Mouse (Mus musculus) MN1 (cell line): Measurements from ENCODE around the gene Pibf1.

Source experiments
- DNase-seq: peaks from one replicate; pipeline ENCODE4 v3.0.0-alpha.2; 2016; ENCODE audit warnings: low spot score

The Pibf1 gene

GRCm38 (mm10) chr14:99099267-99099966 is at the start of gene Pibf1, which contains the start of gene Dis3:
Gene Pibf1 (plus strand): TSS chr14:99099424.
Gene Dis3 (minus strand): TSS chr14:99099770.
- peak; percentile 98 for DNase-seq

- DNase-seq, result no peak
Observed at GRCm38 (mm10) chr14:99058959-99059586, 40.2 kb upstream of the Pibf1 start.

- no peak for DNase-seq
Observed at GRCm38 (mm10) chr14:99060616-99061015, 38.6 kb upstream of the Pibf1 start.

DNA sequence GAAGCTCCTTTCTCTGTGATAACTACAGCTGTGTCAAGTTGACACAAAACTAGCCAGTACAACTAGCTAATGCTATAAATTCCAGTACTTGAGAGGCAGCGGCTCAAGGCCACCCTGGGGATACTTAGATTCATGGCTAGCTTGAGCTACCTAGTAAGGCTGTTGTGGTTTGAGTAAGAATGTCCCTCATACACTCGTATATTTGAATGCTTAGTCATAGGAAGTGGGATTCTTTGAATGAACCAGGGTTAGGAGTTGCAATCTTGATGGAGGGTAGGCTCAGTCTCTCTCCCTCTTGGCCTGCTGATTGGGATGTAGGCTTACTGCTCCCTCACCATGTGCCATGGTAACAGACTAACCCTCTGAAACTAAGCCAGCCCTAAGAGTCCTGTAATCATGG is 36.1 kb upstream of the Pibf1 start:
- no peak for DNase-seq

GRCm38 (mm10) chr14:99071146-99071545 is 28.1 kb upstream of the Pibf1 start:
- no peak for DNase-seq

GRCm38 (mm10) chr14:99088947-99089346 is 10.3 kb upstream of the Pibf1 start:
- DNase-seq, result no peak

DNA sequence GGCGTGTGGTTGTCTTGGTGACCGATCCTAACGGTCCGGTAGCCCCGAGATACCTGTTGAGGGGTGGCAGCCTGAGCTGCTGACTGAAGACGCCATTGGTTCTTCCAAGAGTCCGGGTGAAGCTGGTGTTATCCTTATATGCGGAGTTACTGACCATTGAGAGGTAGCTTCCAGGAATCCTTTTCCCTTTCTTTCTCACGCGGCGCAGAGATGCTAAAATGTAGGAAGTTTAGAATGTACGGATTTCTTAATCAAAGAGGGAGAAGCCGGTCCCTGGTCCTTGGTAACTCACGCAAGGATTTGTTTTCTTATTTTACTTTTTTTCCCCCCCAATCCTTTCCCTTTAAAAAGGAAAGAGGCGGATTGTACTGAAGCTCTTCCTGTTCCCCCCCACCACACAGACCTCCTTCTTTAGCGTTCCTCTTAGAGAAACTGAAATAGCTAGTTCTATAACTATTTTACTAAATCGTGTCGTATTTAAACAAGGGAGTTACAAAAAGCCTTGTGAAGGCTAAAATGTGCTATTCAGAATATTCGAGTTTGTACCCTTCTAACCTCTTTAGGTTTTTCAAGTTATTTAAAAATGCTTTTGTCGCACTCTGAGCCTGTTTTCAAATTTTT is 853 bp downstream of the Pibf1 start:
- DNase-seq, result no peak

DNA sequence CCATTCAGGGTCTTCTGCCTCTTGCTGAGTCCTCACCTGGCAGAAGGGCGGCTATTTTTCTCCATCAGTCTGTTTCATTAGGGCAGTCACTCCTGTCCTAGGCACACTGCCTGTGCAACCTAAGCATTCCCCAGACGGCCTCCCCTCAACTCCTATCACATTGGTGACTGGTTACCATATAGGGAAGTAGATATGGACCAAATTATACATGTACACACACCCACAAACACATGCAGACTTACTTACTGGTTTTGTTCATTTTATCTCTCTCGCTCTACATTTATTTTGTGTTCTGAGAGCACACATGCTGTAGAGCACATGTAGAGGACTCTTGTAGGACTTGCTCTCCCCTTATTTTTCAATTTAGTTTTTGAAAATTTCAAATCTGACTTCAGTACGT is 3.8 kb downstream of the Pibf1 start:
- DNase-seq, result no peak

GRCm38 (mm10) chr14:99104542-99105123 is 5.4 kb downstream of the Pibf1 start:
- no peak for DNase-seq

DNA sequence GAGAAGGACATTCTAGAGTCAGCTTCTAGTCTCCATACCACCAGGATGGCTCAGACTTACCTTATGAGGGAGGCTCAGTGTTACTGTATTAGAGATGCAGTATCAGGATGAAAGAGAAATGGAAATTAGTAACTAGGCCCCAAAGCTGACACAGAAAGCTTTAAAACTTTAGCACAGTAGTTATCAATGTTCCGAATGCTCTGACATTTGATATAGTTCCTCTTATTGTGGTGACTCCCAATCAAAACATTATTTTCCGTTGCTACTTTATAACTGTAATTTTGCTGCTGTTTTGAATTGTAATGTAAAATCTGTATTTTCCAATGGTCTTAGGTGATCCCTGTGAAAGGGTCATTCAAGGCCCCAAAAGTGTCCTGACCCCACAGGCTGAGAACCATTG is 7.4 kb downstream of the Pibf1 start:
- DNase-seq, result no peak

GRCm38 (mm10) chr14:99107631-99108187 is 8.5 kb downstream of the Pibf1 start:
- no peak for DNase-seq

DNA sequence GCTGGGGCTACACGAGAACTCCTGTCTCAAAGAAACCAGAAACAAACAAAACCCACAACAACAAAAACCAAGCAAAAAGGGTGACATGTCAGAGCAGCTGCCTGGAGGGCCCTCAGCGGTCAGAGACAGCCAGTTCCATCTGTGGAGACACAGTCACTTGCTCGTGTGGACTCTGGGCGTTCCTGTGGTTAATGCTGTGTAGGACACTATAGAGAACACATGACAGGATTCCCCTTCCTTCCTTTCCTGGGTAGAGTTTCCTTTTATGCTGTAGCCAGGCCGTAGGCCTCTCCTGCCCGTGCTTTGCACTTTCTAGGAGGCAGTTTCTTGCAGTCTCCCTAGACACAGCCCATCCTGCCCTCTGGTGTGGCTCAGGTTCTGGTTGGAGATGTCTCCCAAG is 9.5 kb downstream of the Pibf1 start:
- DNase-seq, result no peak

DNA sequence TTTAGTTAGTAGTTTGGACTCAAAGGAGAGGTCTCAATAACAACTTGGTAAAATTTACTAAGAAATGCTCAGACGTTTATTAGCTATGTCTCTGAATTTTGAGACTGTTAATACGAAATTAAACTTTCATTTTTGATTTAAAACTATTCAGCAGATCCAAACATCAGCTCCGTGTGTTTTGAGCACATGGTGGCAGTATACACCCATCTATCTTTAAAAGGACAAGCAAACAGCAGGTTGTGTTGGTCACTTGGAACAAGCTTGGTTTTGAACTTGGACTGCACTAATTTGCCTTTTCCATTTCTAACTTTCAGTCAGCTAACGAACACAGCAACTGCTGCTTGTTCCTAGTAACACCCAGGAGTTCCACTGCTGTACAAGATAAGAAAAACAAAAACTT is 18.4 kb downstream of the Pibf1 start:
- no peak for DNase-seq

DNA sequence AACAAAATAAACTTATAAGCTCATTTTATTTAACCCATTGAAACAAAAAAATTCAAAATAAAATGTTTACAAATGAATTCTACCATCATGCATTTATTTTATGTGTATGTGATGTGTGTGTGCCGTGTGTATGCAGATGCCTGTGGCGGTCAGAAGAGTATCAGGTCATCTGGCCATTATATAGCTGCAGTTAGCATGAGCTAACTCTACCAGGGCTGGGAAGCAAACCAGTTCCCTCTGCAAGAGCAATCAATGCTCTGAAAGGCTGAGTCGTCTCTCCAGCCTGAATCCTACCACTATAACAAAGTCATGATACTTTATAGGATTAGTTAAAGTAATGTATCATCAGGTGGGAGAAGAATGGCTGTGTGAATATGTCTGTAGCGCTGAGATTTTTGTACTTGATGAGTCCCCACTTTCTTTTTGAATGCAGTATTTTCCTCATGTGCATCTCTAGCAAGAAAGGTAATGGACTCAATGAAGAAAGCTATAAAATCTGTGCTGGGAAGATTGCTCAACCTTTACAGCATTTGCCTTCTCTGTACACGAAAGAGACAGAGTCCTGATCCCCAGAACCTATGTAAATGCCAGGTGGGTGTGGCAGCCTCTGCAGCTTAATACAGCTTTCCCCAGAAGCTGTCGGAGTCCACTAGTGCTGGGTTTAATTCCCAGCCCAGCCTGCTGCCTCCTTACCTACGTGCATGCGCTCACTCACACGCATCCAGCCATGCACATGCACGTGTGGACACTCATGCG is 22.5 kb downstream of the Pibf1 start:
- DNase-seq, result no peak

- no peak for DNase-seq
Observed at GRCm38 (mm10) chr14:99124076-99124475, 24.9 kb downstream of the Pibf1 start.

- no peak for DNase-seq
Observed at GRCm38 (mm10) chr14:99126713-99127112, 27.5 kb downstream of the Pibf1 start.

DNA sequence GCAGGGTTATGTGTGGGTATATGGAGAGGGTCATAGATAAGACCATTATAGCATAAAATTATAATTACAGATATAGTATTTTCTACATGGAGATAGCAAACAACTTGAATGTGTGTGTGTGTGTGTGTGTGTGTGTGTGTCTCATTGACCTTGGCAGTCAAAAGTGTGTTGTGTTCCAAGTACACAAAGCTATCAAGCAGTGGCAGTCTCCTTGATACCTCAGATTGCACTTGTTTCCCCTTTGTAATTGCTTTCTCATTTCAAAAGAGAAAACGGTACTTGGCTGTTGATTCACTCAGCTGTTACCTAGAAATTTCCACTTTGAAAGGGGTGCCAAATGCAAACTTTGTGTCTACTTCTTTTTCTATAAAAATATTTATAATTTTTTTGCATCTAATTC is 28.3 kb downstream of the Pibf1 start:
- no peak for DNase-seq

GRCm38 (mm10) chr14:99129050-99129449 is 29.8 kb downstream of the Pibf1 start:
- DNase-seq, result no peak

DNA sequence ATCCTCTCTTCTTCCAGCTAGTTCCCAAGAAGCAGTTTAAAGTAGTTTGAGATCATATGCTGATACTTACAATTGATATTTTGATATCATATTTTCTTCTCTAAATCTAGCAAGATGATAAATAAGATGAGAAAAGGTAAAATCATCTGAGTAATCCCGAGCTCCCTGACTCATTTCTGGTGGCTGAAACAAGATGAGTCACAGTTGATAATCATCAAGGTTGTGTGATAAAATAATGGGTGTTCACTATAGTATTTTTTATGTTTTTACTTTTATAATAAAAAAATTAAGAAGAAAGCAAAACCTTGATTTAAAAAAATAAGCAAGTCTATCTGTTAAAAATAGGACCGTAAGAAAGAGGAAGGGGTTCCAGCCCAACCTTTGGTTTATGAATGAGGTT is 34.8 kb downstream of the Pibf1 start:
- no peak for DNase-seq

- DNase-seq, result no peak
Observed at GRCm38 (mm10) chr14:99135761-99136160, 36.5 kb downstream of the Pibf1 start.

DNA sequence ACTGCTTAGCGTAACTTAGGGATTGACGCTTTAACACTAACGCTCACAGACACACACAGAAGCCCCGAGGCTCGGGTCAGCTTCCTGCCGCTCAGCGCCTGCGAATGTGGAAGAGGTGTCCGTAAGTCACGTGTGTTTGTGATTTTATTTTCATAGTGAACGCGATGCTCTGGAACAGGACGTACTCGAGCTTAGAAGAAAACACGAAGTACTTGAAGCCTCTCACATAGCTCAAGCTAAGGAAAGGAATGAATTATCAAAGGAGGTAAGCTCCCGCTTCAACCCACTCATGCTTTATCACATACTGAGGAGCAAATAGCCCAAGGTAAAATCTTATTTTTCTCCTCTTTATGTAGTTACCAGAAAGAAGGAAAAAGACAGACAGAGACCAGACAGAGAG is 37.1 kb downstream of the Pibf1 start:
- no peak for DNase-seq

DNA sequence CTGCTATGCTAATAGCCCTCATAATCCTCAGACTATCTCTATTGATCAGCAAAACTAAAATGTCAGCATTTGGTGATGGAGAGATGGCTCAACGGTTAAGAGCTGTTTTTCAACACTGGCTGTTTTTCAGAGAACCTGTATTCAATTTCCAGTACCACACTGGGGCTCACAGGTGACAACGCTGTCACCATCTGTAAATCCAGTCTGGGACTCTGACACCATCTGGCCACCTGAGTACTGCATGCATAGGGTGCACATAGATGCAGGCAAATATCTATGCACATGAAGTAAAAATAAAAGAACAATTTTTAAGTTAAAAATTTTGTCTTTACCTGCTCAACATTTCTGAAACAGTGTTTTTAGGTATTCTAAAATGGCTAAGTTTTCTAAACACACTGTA is 40.8 kb downstream of the Pibf1 start:
- DNase-seq, result no peak
